ENCODE assay signal across 13 mouse cellular contexts in genomic region chr2:4582930-4583329, GRCm38 (mm10).
"Had no signal": no experiment of that assay in that cellular context is flagged by ENCODE, and none has a peak within 500 bp of the region (broad histone marks: within the 10 kb centered on the region; RNA-seq: fewer than 3 reads in every experiment).

No protein-coding gene starts in this region.

- H3K4me3 ChIP-seq: midbrain, embryonic 12.5 days; neural tube, embryonic 13.5 days had no signal

- DNase-seq: kidney, adult 11 months; kidney, adult 9 months; kidney, postnatal 10 days; layer of hippocampus, adult 9-11 months; layer of hippocampus, postnatal 36 days; lung, adult 18-20 months; right cerebral cortex, postnatal 14 days; thymus, adult 18-20 months; thymus, postnatal 14 days had no signal

- H3K9ac ChIP-seq: liver, embryonic 14.5 days; midbrain, embryonic 12.5 days; neural tube, embryonic 13.5 days had no signal

- H3K4me2 ChIP-seq: midbrain, embryonic 12.5 days; neural tube, embryonic 13.5 days had no signal

- H3K9me3 ChIP-seq: midbrain, embryonic 12.5 days; neural tube, embryonic 13.5 days had no signal

- H3K27me3 ChIP-seq: midbrain, embryonic 12.5 days; neural tube, embryonic 13.5 days had no signal

- ATAC-seq: midbrain, embryonic 16.5 days had no signal

- H3K27ac ChIP-seq: liver, embryonic 14.5 days; midbrain, embryonic 12.5 days; neural tube, embryonic 13.5 days had no signal
